In the genomic region with DNA sequence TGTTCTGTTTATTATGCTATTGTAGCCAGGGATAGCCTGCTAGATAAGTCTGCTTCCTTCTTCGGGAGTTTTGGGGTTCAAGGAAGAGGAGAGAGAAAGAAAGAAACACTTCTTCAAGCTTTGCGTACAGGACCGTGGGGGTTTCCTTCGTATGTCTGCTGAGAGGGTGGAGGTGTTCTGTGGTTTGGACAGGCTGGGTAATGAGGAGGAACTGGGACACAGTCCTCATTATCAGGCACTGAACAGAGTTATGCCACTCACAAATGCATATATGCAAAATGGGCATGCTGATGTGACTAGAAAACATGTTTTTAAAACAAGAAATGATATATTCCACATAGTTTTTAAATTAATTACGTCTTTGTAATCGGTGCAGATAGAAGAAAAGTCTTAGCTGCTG, we compare ENCODE assay signal across 14 mouse cellular contexts.
"Had no signal": no experiment of that assay in that cellular context is flagged by ENCODE, and none has a peak within 500 bp of the region (broad histone marks: within the 10 kb centered on the region; RNA-seq: fewer than 3 reads in every experiment).

No protein-coding gene starts in this region.

- H3K27ac ChIP-seq: kidney, embryonic 15.5 days; limb, embryonic 15.5 days; liver, embryonic 13.5 days; macrophage; midbrain, embryonic 13.5 days; neural tube, embryonic 15.5 days had no signal

- H3K9me3 ChIP-seq: kidney, embryonic 15.5 days; limb, embryonic 15.5 days; liver, embryonic 13.5 days; midbrain, embryonic 13.5 days; neural tube, embryonic 15.5 days had no signal

- ATAC-seq: hindbrain, embryonic 16.5 days; liver, postnatal 0 days; midbrain, embryonic 13.5 days had no signal

- DNase-seq: kidney, adult 18-20 months; liver, embryonic 13.5 days; liver, postnatal 0 days; right cerebral cortex, adult 18-20 months; right cerebral cortex, postnatal 25 days; thymus, adult 18-20 months; thymus, postnatal 14 days had no signal

- H3K4me2 ChIP-seq: limb, embryonic 15.5 days; liver, embryonic 13.5 days; midbrain, embryonic 13.5 days; neural tube, embryonic 15.5 days had no signal

- H3K4me3 ChIP-seq: kidney, embryonic 15.5 days; limb, embryonic 15.5 days; liver, embryonic 13.5 days; midbrain, embryonic 13.5 days; myocyte; neural tube, embryonic 15.5 days had no signal

- H3K9ac ChIP-seq: kidney, embryonic 15.5 days; limb, embryonic 15.5 days; liver, embryonic 13.5 days; liver, postnatal 0 days; midbrain, embryonic 13.5 days; neural tube, embryonic 15.5 days had no signal

- H3K36me3 ChIP-seq: kidney, embryonic 15.5 days; limb, embryonic 15.5 days; liver, embryonic 13.5 days; midbrain, embryonic 13.5 days; neural tube, embryonic 15.5 days had no signal
